Mouse (Mus musculus) cerebellum, postnatal 10 days (tissue): ENCODE measurements around the gene Sstr3.

Experiments used
- DNase-seq, 2 experiments: peaks; one replicate each; pipeline ENCODE4 v3.0.0; 2021; ENCODE audit warnings: mixed read lengths in 2 of 2

Sstr3 gene

DNA sequence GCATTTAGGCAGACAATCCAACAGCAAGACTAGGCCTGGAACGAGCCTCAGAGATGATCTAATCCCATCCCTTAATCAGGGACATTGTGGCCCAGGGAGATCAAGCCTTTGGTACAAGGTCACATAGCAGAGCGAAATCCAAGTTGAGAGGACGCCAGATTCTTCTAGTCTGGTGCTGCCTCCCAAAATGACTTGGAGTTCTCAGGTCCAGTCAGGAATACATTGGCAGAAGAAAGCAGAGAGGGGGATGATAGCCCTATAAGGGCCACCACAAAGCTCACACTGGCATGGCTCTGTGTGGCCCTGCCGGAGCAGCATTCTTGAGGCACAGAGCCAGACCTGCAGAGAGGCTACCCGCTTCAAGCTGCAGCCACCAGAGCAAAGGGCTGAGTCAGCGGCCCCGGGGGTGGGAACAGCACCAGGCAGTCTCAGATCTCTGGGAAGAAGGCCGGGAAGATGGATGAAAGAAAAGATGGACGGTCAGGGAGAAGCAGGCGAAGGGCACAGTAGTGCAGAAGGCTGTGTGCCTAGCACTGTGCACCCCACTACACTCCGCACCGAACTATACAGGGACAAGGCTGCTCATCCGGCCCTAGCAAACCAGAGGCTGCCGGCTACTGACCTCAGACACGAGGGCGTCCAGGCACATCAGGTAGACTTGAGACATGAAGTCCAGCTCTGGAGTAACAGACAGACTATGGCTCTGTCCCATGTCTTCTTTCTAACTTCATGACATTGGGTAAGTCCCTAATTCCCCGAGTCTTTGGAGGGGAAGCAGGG is 13.6 kb downstream of the Sstr3 start, which contains the start of gene C1qtnf6:
C1qtnf6 (minus strand) TSS at position 746 of the 780 bp plus-strand sequence.
- peak; percentile 69 to 77 for DNase-seq

DNA sequence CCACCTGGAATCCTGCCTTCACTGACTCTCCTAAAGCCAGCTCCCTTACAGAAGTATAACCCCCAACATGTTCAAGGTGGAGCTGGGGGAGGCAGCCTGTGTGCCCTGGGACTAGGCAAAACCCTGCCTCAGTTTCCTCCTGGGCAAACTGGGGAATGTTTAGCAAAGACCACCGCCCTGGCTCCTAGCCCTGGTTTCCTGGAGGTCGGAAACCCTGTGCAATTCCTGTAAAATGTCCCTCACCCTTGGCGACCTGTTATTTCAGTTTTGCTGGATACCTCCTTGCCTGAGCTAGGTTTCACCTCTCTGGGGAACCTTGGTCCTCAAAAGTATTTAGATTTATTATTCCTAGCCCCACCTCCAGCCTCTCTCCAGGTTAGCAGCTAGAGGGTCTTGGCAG is 14.3 kb downstream of the Sstr3 start:
- no peak for DNase-seq

DNA sequence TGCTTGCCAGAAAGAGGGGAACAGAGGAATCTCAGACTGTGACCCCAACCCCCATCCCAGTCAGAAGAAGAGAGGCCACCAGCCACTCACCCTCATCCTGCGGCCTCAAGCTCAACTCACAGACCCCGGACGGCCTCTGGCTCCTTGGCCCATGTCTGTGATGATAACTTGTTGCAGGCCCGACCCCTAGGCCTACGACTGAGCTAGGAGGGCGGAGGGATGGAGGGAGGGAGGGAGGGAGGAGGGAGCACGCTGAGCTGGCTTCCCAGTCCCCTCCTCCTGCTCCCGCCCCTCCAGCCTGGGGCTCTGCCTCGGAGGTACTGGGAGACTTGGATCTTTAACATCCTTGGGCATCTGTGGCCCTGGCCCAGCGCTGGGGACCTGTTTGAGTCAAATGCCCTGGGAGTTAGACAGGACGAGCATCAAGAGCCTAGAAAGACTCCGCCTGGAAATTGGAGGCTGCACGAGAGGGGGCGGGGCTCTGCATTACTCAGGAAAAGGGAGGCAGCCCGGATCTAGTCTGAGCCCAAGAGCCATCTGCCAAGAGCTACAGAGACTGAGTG is 15.0 kb downstream of the Sstr3 start:
- peak; percentile 84 for DNase-seq

DNA sequence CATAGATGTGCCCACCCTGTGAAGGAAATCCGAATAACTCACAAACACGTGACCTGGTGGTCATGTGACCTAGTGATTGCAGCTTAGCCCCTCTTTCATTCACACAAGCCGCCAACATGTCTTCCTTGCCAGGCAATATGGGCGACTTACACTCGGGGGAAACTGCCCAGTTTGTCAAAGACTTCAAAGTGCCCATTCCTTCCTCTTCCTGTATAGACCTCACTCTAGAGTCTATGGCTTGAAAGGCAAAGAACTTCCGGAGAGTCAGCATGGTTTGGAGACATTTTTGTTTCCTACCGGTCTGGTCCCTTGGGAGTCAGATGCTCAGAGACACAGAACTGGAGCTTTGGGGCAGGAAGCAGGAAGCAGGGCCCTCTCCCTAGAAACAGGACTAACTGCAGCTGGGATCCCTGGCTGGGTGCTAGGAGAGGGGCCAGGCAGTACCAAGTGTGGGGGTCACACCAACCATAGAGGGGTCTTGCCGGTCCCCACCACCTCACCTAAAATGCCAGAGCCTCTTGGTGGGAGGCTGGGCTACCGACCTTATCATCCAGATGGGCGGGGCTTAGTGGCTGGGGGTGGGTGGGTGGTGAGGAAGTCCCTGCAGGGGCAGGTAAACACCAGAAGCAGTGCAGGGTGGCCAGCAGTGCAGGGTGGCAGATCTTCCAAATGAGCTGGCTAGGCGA is 15.6 kb downstream of the Sstr3 start:
- no peak for DNase-seq

DNA sequence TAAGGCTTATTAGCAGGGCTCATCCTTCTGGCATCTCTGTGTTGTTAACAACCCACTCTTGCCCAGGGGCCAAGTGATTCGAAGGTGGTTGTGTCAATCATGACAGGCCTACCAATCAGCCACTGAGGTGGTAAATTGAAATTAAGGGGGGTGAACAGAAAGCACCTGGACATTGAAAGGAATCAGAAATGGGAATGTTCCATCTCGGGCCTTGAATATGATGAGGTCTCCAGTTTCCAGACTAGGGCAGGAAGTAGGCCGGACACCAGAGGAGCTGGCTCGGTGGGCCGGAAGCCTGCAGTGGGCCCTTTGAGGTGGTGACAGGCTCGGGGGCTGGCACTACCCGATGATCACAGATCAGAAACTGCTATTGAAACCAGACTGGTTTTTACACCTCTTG is 16.5 kb downstream of the Sstr3 start:
- peak; percentile 80 to 83 for DNase-seq

DNA sequence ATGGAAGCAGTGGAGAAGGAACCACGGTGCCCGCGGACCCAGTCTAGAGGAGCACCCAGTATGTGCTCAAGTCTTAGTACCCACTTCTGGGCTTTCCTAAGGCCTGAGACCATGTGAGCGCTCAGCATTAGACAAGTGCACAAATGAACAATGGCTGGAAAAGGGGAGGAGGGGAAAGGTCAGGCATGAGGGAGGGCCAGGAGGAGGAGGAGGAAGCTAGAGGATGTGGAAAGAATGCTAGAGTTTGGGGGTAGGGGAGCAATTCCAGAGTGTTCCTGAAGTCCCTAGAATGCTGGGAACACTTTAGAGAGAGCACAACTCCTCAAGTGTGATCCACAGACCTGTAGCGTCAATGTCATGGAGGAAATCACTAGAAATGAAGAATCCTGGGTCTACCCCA is 20.3 kb downstream of the Sstr3 start:
- DNase-seq, result no peak

DNA sequence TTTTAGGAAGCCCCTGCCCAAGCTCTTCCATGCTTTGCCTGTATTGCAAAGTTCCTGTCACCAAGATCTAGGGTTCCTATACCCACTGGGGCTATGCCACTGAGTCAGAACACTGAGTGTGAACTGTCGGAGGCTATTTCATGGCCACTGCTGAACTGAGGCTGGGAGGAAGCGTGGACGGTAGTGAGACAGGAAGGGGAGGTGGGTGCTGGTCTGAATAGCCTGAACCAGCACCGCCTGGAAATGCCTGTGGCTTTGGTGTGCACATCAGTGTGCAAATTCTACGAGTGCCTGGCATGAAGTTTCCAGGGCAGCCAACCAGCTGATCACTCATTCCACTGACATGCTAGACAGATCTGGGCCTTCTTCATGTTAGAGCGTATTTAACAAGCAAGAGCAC is 22.6 kb downstream of the Sstr3 start:
- DNase-seq, result no peak

DNA sequence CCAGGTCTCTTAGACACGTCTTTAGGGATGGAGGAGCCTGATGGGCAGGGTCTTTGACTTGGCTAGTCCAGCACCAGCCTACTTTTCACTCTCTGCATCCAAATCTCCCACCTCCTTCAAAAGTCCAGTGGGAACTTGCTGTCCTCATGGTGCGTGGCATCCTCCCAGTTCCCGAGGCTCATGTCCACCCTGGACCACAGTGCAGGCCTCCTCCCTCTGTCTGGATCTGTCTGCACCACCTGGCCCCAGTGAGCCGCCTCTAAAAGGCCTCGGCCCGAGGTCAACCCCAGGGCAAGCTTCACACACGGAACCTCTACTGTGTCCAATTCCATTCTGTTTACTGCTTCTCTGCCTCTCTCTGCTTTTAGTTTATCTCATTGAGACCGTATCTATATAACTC is 23.2 kb downstream of the Sstr3 start:
- DNase-seq, result no peak

DNA sequence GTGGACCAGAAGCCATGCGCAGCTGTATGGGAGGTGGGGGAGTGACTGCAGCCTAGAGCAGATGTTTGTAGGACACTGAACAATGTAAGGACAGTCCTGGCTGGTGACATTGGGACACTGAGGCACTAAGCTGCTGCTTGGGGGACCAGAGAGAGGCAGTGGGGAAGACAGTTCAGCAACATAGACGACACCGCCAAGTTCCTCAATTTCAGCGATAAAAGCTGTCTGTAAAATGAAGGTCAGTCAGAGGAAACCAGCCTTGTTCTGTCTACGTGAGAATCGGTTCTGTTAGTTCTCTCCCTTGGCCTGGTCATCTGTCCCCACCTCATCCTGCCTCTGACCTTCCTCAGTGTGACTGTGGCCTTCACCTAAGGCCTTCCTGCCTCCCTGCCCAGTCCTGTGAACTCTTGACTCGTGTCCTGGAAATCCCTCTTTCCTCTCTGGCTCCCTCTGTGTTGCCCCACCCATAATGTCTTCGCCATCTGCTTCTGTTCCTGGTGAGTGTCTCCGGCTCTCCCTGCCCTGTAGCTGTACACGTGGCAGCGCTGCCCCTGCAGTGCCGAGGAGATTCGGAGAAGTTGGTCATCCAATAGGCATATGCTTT is 24.3 kb downstream of the Sstr3 start:
- DNase-seq, result no peak

DNA sequence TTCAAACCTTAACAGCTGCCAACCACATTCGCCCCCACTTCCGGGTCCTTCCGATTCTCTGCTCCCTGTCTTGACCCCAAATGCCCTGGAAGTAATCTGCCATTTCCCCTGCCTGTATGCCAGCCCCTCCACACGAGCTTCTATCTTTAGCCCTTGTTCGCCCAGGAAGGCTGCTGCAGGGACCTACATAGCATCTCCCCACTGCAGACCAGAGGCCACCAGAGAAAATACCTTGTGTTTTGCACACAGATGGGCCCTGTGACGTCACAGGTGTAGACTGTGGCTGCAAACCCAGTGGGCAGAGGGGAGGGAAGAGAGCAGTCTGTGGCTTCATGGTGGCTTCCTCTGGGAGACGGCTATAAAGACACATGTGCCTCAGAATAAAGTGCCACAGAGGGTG is 26.3 kb downstream of the Sstr3 start:
- no peak for DNase-seq

DNA sequence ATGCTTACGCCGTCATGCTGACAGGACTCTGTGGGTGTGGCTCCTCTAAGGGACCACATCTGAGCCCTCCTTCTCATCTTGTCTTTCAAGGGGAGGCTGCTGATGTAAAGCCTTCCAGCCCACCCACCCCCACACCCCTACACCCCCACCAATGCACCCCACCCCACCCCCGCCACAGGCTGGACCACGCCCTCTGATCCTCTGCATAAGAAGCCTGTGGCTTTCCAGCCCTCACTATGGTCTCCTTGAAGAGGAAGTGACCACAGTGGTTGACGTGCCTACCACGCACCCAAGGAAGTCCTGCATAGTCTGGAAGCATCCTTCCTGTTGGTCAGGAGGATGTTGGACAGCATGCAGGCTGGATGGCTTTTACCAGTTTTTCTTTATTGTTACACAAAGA is 28.7 kb downstream of the Sstr3 start:
- no peak for DNase-seq

DNA sequence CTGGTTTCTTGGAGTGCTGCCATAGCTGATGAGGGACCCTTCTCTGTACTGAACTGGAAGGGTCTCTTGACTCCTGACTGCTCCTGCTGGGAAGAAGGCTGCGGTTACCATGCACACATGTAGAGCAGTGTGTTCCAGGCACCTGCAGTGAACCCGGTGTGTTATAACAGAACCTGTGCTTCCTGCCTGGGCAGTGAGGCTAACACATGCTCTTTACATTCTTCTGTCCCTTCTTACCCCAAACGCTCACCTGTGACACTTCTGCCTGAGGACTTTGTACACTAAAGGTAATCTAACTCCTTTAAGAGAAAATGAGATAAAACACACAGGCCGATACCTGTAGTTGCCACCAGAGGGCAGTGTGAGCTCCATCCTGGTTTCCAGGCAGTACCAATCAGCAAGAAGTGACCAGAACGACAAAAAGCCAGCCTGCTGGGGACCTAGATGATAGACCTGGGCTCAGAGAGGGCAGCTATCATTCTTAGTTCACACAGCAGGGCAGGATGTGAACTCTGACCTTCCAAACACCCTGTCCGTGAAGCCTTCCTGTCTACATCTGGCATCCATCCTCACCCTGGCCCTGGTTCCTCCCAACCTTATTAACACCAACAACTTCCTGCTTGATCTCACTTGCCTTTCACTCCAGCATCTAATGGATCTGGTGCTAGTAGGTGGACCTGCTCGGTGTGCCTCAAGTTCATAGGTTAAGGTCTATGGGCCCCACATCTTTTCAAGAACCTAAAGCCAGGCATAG is 29.9 kb downstream of the Sstr3 start:
- peak; percentile 87 to 91 for DNase-seq

DNA sequence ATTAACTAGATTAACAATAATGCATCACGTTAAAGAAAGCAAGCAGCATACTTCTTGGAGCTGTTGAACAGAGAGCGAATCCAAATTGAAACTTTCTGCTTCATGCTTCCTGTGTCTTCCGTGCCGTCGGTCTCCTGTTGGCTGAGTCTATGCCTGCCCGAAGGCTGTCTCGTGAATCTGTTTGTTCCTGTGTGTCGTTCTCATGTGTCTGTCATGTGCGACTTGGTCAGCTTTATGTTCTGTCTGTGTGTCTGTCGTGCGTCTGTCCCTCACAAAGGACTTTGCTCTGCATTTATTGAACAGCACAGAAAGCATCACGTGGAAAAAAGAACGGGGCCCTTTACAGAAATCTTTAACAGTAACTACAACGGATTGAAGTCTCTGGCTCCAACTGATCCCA is 31.5 kb downstream of the Sstr3 start:
- no peak for DNase-seq

DNA sequence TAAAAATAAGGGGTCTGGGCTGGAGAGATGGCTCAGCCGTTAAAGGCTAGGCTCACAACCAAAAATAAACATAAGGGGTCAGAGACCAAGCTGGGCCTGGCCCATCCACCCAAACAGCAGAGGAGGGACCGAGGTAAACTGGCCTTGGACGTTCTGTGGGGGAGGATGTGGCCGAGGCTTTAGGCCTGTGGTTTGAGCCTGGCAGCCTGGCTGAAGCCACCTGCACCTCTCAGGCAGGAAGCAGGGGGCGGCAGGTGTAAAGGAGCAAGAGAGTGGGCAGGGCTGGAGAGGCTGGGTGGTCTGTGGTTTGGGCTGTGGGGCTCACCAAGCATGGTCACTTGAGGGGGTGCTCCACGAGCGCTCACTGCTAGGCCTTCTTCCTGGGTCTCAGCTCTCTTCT is 32.5 kb downstream of the Sstr3 start:
- no peak for DNase-seq

DNA sequence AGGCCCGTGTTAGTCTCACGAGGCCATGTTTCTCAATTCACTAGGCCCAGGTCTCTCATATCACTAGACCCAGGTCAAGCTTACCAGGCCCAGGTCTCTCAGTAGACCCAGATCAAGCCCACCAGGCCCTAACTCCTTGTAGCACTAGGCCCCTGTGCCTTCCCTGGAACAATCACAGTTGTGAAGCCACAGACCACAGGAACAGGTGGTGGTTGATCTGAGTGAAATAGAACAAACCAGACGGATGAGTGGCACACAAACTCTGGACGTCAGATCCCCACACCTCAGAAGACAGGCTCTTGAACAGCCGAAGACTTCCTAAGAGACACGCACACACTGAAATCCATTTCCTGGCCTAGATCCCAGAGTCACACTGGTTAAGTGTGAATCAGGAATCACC is 33.7 kb downstream of the Sstr3 start:
- no peak for DNase-seq

DNA sequence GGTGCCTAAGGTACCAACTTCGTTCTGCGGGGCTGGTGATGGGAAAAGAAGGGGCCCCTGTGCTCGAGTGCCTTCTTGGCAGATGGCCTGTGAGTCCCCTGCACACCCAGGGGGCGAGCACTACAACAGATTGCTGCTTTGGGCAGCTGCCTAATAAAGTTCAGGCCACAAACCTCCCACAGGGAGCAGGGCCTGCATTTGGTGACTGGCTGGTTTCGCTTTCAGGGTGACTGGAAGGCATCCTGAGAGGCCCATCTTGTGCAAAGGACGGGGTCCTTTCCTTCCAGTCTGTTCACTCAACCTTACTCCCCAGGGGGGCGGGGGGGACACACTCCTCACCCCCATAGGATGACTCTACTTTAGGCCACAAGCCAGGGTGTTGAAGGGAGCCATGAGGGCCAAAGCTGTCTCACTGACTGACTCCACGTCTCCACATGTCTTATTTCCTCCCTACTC is 34.3 kb downstream of the Sstr3 start:
- DNase-seq, result peak; percentile 52 to 72

DNA sequence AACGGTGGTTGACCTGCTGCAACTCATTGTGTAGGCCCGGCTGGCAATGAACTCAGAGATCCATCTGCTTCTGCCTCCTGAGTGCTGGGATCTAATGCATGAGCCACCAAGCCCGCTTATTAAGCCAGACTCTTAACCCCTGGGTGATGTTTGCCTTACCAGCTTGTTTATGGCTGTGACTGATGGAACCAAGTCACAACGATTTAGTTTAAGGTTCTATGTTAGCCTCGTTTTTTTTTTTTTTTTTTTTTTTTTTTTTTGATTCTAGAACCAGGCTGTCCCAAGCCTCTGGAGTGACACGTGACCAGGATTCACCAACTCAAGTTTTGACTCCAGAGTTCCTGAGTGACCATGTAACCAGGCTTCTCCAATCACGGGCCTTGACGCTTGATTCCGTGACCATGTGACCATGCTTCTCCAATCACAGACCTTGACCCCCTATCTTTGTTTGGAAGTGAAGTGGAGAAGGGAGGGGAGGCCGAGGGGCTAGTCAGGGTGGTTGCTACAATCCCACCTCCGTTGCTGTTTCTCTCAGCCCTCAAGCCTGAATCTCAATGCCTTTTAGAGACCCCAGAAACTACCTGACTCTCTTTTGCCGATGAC is 35.1 kb downstream of the Sstr3 start:
- no peak for DNase-seq

DNA sequence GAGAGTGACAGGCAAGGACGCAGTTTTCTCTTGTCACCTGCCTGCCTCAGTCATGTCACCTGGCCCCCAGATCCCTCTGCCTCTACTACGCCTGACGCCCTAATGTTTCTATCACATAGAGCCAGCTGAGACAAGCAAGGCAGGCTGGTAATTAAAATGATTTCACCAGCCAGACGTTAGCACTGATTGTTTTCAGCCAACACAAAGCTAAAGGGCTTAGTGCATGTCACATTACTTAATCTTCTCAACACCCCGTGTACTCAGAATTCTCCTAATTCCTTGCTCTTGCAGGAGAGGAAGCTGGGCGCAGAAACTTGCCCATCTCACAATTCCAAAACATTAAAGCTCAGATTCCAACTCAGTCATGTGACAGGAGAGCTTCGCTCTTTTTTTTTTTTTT is 36.0 kb downstream of the Sstr3 start:
- no peak for DNase-seq

DNA sequence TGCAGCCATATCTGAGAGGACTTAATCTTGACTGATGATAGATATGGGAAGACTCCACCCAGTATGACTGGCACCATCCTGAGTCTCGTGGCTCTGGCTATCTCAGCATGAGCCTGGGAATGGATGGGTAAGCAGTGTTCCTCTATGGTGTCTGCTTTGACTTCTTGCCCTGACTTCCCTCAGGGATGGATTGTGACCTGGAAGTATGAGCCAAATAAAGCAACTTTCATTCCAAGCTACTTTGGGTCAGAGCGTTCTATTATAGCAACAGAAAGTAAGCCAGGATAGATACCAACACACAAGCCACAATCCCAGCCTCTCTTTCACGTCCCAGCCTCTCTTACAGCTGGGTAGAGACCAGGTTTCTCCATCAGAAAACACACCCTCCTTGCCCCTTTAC is 38.9 kb downstream of the Sstr3 start:
- no peak for DNase-seq

DNA sequence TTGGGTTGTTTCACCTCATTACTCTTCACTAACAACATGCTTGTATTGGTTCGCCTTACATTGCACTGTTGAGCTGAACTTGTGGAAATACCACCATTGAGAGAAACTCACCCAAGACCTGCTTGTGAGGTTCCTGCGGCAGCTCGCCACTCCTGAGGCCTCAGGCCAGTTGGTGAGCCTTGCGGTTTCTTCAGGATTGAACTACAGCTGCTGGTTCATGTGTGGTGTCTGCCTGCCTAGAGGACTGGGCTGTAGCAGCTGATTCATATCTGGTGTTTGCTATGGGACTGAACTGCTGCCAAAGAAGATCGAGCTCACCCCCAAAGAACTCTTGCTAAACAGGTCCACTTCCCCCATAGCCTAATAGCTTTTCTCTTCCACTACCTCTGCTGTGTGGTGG is 39.7 kb downstream of the Sstr3 start:
- DNase-seq, result no peak

DNA sequence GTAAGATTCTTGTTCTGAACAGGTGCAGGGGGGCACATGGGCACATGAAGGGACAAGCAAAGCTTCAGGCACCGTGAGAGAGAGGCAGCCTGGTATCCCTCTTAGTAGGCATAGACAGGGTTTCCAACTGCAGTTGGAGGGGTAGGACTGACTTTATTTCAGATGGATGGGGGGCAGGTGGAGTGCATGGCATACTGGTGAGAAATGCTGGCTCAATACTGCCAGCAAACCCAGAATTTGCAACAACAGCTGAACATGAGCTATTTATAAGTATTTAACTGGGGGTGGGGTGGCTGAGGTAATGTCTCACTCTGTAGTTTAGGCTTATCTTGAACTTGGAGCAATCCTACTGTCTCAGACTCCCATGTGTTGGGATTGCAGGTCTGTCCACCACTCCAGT is 40.5 kb downstream of the Sstr3 start:
- DNase-seq, result no peak

DNA sequence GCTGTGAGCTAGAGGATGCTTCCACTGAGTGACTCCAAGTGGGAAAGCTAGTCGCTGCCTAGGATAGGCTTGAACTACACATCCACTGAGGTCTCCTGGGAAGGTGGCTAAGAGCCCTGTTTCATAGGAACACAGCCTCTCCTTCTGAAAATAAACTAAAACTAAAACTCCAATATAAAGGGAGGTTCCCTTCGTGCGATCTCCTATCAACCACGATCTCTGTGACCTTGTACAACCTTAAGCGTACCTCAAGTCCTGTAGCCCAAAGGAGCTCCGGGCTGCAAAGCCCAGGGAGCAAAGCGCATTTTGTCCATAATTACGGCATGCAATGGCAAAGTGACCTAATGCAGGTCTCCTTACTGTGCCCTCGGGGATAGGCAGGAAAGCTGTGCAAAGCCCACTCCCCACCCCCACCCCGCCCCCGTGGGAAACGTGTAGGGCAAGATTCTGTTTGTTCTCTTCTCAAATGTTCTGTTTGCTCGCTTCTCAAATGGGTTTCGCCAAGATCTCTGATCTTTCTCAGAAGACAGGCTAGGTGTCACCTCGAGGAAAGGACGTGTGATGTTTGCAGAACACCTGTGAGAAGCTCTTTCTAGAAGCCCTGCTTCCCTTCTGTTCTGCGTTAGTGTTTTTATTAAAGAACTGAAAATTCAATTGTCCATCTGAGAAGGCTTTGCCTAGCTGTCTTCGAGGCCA is 41.9 kb downstream of the Sstr3 start:
- DNase-seq, result no peak
